Mouse (Mus musculus) heart, adult 2 months (tissue): Measurements from ENCODE around the gene Eid2.

Experiments used
- EP300 ChIP-seq: fragments of 200-500 bp; IDR thresholded peaks from 2 replicates; pipeline ENCODE4 v1.6.1; 2011; ENCODE audit warnings: low read depth, low read length, control low read depth; ENCODE audit not compliant: insufficient read depth
- POLR2A ChIP-seq: fragments of 200-500 bp; IDR thresholded peaks from 2 replicates; pipeline ENCODE4 v1.6.1; 2011; ENCODE audit warnings: mild to moderate bottlenecking, low read depth, low read length, control low read depth; ENCODE audit not compliant: insufficient read depth

GRCm38 (mm10) chr7:28294481-28294880, 26.8 kb downstream of the Eid2 start:
- no peak for TF ChIP-seq POLR2A
- no peak for TF ChIP-seq EP300
